Comparison of ENCODE assay signal across 10 mouse cellular contexts in the genomic region with DNA sequence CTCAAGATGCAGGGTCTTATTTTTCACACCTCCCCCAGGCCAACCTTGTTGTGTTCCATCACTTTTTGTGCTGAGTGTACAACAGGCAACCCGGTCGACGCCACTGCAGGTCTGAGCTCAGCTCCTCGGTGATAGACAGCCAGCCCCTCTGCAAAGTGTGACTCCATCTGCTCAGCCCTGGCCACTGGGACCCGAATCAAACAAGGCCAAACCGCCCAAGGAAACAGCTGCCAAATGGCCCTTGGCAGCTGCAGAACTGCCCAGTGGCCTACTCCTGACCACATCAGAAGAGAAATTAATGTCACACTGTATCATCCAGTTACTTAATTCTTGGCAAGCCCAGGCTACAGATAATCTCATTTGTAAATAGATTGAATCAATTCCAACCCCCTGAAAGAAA.
A peak's percentile ranks its signal among the peaks of the same experiment; 100 is the strongest.
DNase-seq lines count a peak whose midpoint lies in the region; ATAC-seq lines count a peak whose summit lies in the region.
"Had no signal": no experiment of that assay in that cellular context is flagged by ENCODE, and none has a peak within 500 bp of the region (broad histone marks: within the 10 kb centered on the region; RNA-seq: fewer than 3 reads in every experiment).

No protein-coding gene starts in this region.

- no peaks in the 10 kb centered on the region for H3K27me3 ChIP-seq in forebrain, embryonic 13.5 days
- no peaks in the 10 kb centered on the region for H3K27me3 ChIP-seq in forebrain, embryonic 11.5 days (ENCODE audit: control insufficient read depth, insufficient read depth, low read length)
- no peaks in the 10 kb centered on the region for H3K27me3 ChIP-seq in hindbrain, embryonic 13.5 days
- no peaks in the 10 kb centered on the region for H3K27me3 ChIP-seq in midbrain, embryonic 15.5 days (replicated peaks)
- no peaks in the 10 kb centered on the region for H3K27me3 ChIP-seq in heart, embryonic 10.5 days (ENCODE audit: insufficient read depth, poor library complexity, severe bottlenecking)
- H3K27me3 ChIP-seq: heart, embryonic 13.5 days; limb, embryonic 12.5 days had no signal

- 81% methylated on average over 6 of the region's 6 CpGs for WGBS in forebrain, embryonic 13.5 days
- 82% methylated on average over 6 of the region's 6 CpGs for WGBS in forebrain, embryonic 11.5 days
- 68% methylated on average over 6 of the region's 6 CpGs for WGBS in hindbrain, embryonic 13.5 days
- 33% methylated on average over 6 of the region's 6 CpGs for WGBS in midbrain, embryonic 15.5 days
- 73% methylated on average over 6 of the region's 6 CpGs for WGBS in heart, embryonic 10.5 days

- H3K4me2 ChIP-seq in forebrain, embryonic 13.5 days, result no peak overlapping the region
- H3K4me2 ChIP-seq in forebrain, embryonic 11.5 days (ENCODE audit: low read depth, low read length, severe bottlenecking), result no peak overlapping the region
- H3K4me2 ChIP-seq in hindbrain, embryonic 13.5 days, result no peak overlapping the region
- H3K4me2 ChIP-seq in midbrain, embryonic 15.5 days, result no peak overlapping the region
- H3K4me2 ChIP-seq: heart, embryonic 13.5 days; limb, embryonic 12.5 days had no signal

- H3K9me3 ChIP-seq in forebrain, embryonic 13.5 days (replicated peaks), result no peaks in the 10 kb centered on the region
- no peaks in the 10 kb centered on the region for H3K9me3 ChIP-seq in forebrain, embryonic 11.5 days (ENCODE audit: control insufficient read depth, low read length)
- H3K9me3 ChIP-seq in hindbrain, embryonic 13.5 days, result no peaks in the 10 kb centered on the region
- H3K9me3 ChIP-seq in midbrain, embryonic 15.5 days, result no peaks in the 10 kb centered on the region
- H3K9me3 ChIP-seq in heart, embryonic 10.5 days, result no peaks in the 10 kb centered on the region
- H3K9me3 ChIP-seq: heart, embryonic 13.5 days; limb, embryonic 12.5 days had no signal

- peak; percentile 66; the same call in 1 of the 2 replicates for ATAC-seq in forebrain, embryonic 13.5 days
- no peak for ATAC-seq in forebrain, embryonic 11.5 days (replicated peaks; ENCODE audit: low FRiP score)
- 0 out of 2 replicates have a peak, but pooled peaks have one; percentile 24 for ATAC-seq in hindbrain, embryonic 13.5 days (ENCODE audit: low FRiP score)
- peak; percentile 78 for ATAC-seq in midbrain, embryonic 15.5 days (replicated peaks)

- no peaks in the 10 kb centered on the region for H3K36me3 ChIP-seq in forebrain, embryonic 13.5 days (ENCODE audit: poor library complexity, severe bottlenecking)
- H3K36me3 ChIP-seq in forebrain, embryonic 11.5 days (ENCODE audit: control insufficient read depth, insufficient read depth, low read length), result no peaks in the 10 kb centered on the region
- no peaks in the 10 kb centered on the region for H3K36me3 ChIP-seq in hindbrain, embryonic 13.5 days
- H3K36me3 ChIP-seq in midbrain, embryonic 15.5 days (replicated peaks), result no peaks in the 10 kb centered on the region
- H3K36me3 ChIP-seq in heart, embryonic 10.5 days, result no peaks in the 10 kb centered on the region
- H3K36me3 ChIP-seq: heart, embryonic 13.5 days; limb, embryonic 12.5 days had no signal

- H3K27ac ChIP-seq in forebrain, embryonic 13.5 days, result no peak overlapping the region
- H3K27ac ChIP-seq in forebrain, embryonic 11.5 days (ENCODE audit: low read depth, low read length), result no peak overlapping the region
- H3K27ac ChIP-seq in hindbrain, embryonic 13.5 days, result no peak overlapping the region
- H3K27ac ChIP-seq in midbrain, embryonic 15.5 days, result no peak overlapping the region
- no peak overlapping the region for H3K27ac ChIP-seq in heart, embryonic 10.5 days
- H3K27ac ChIP-seq: heart, embryonic 13.5 days; limb, embryonic 12.5 days had no signal

- H3K4me1 ChIP-seq in forebrain, embryonic 13.5 days, result peaks cover 8% of the 10 kb centered on the region
- H3K4me1 ChIP-seq in forebrain, embryonic 11.5 days (replicated peaks; ENCODE audit: control insufficient read depth, insufficient read depth, low read length), result peaks cover 4% of the 10 kb centered on the region; the same call in 1 of the 2 replicates
- peaks cover 16% of the 10 kb centered on the region for H3K4me1 ChIP-seq in hindbrain, embryonic 13.5 days (replicated peaks)
- peaks cover 16% of the 10 kb centered on the region; the same call in 1 of the 2 replicates for H3K4me1 ChIP-seq in midbrain, embryonic 15.5 days
- no peaks in the 10 kb centered on the region for H3K4me1 ChIP-seq in heart, embryonic 10.5 days
- H3K4me1 ChIP-seq: heart, embryonic 13.5 days had no signal

- no peak overlapping the region for H3K9ac ChIP-seq in forebrain, embryonic 13.5 days
- no peak overlapping the region for H3K9ac ChIP-seq in forebrain, embryonic 11.5 days (ENCODE audit: low read length)
- no peak overlapping the region for H3K9ac ChIP-seq in hindbrain, embryonic 13.5 days
- no peak overlapping the region for H3K9ac ChIP-seq in midbrain, embryonic 15.5 days
- H3K9ac ChIP-seq: heart, embryonic 13.5 days; limb, embryonic 12.5 days had no signal

- no peak for DNase-seq in forebrain, embryonic 11.5 days (ENCODE audit: low spot score)
- peak; percentile 74 for DNase-seq in adrenal gland, adult 8-10 months
- no peak for DNase-seq in thymus, postnatal 0 days (ENCODE audit: low spot score)
- no peak for DNase-seq in frontal cortex, postnatal 36 days (ENCODE audit: low spot score in 2 of 2)
- no peak for DNase-seq in heart, embryonic 10.5 days (ENCODE audit: low spot score)

- H3K4me3 ChIP-seq in forebrain, embryonic 13.5 days, result no peak overlapping the region
- no peak overlapping the region for H3K4me3 ChIP-seq in forebrain, embryonic 11.5 days (ENCODE audit: low read depth, low read length)
- H3K4me3 ChIP-seq in hindbrain, embryonic 13.5 days, result no peak overlapping the region
- no peak overlapping the region for H3K4me3 ChIP-seq in midbrain, embryonic 15.5 days
- no peak overlapping the region for H3K4me3 ChIP-seq in heart, embryonic 10.5 days
- H3K4me3 ChIP-seq: heart, embryonic 13.5 days; limb, embryonic 12.5 days had no signal
